ENCODE assay signal across 9 mouse cellular contexts in the genomic region with DNA sequence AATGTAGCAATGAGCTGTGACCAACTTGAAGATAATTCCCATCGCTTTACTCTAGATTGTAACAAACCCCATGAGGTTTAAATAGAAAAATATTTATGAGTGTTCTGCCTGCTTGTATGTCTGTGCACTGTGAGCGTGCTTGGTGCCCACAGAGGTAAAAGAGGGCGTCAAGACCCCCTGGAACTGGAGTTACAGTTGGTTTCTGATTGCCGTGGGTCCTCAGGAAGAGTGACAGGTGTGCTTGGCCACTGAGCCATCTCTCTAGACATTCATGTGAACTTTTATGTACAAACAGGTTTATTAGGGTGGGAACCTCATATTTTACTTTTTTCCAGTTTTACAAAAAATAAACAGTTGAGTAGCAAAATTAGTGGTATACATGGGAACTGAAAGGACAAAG. TPM values are rescaled to one million over a fixed set of nuclear protein-coding genes. Genes with fewer than 3 reads are reported as not detected.
DNase-seq lines count a peak whose midpoint lies in the region; ATAC-seq and TF ChIP-seq lines count a peak whose summit lies in the region.
"Had no signal": no experiment of that assay in that cellular context is flagged by ENCODE, and none has a peak within 500 bp of the region (broad histone marks: within the 10 kb centered on the region; RNA-seq: fewer than 3 reads in every experiment).

A gene (minus strand): TSS at position 101 of the 400 bp plus-strand sequence.

- 82% methylated on average over 4 of the region's 4 CpGs for WGBS in spleen, adult 2 months
- 72% methylated on average over 4 of the region's 4 CpGs for WGBS in limb, embryonic 13.5 days

- peaks cover 52% of the 10 kb centered on the region for H3K27me3 ChIP-seq in erythroblast, embryonic 14.5 days (ENCODE audit: control insufficient read depth)
- no peaks in the 10 kb centered on the region for H3K27me3 ChIP-seq in spleen, adult 2 months (ENCODE audit: control insufficient read depth, insufficient read depth, low read length)
- H3K27me3 ChIP-seq in limb, embryonic 13.5 days = peaks cover 30% of the 10 kb centered on the region

- peak within 1 kb of the TSS; percentile 64; the same call in 1 of the 2 replicates for H3K27ac ChIP-seq in spleen, adult 2 months (ENCODE audit: insufficient read depth, low read length)
- no peak within 1 kb of the TSS for H3K27ac ChIP-seq in limb, embryonic 13.5 days

- H3K9ac ChIP-seq in limb, embryonic 13.5 days = peak within 1 kb of the TSS; percentile 66

- H3K9me3 ChIP-seq in erythroblast, embryonic 14.5 days (ENCODE audit: control insufficient read depth, low read length) = no peaks in the 10 kb centered on the region
- H3K9me3 ChIP-seq in limb, embryonic 13.5 days = no peaks in the 10 kb centered on the region

- H3K4me3 ChIP-seq in erythroblast, embryonic 14.5 days (replicated peaks) = peak within 1 kb of the TSS; percentile 76
- H3K4me3 ChIP-seq in spleen, adult 2 months (ENCODE audit: extremely low read depth, insufficient read depth, insufficient read length) = peak within 1 kb of the TSS; percentile 84
- peak within 1 kb of the TSS; percentile 76 for H3K4me3 ChIP-seq in limb, embryonic 13.5 days

- DNase-seq in spleen, adult 2 months (ENCODE audit: low read depth in 1 of 2, low spot score in 2 of 2) = no peak
- DNase-seq in spleen, adult 18-20 months = no peak
- no peak for DNase-seq in urinary bladder, adult 18-20 months (ENCODE audit: low spot score in 2 of 2)
- DNase-seq in lung, postnatal 25 days (ENCODE audit: low spot score) = no peak
- DNase-seq in spleen, postnatal 36 days (ENCODE audit: low spot score in 2 of 2) = no peak

- no peaks in the 10 kb centered on the region for H3K36me3 ChIP-seq in erythroblast, embryonic 14.5 days (ENCODE audit: control insufficient read depth)
- no peaks in the 10 kb centered on the region for H3K36me3 ChIP-seq in spleen, adult 2 months (ENCODE audit: control insufficient read depth, insufficient read depth, low read length)
- H3K36me3 ChIP-seq in limb, embryonic 13.5 days = no peaks in the 10 kb centered on the region

- H3K4me1 ChIP-seq in erythroblast, embryonic 14.5 days (ENCODE audit: control insufficient read depth) = peaks cover 14% of the 10 kb centered on the region
- no peaks in the 10 kb centered on the region for H3K4me1 ChIP-seq in spleen, adult 2 months (ENCODE audit: control insufficient read depth, insufficient read depth, insufficient read length)
- H3K4me1 ChIP-seq in limb, embryonic 13.5 days = peaks cover 3% of the 10 kb centered on the region; the same call in 1 of the 2 replicates

- peak within 1 kb of the TSS; percentile 95 for H3K4me2 ChIP-seq in limb, embryonic 13.5 days (replicated peaks)

- ATAC-seq in erythroblast, adult 5-6 weeks (replicated peaks; ENCODE audit: low FRiP score, poor library complexity, severe bottlenecking) = no peak
- no peak for ATAC-seq in limb, embryonic 13.5 days (ENCODE audit: low FRiP score, low read depth)

- no peak for TF ChIP-seq CTCF in spleen, adult 2 months (IDR thresholded peaks at IDR 0.05; ENCODE audit: extremely low read depth, insufficient read depth, insufficient read length, insufficient replicate concordance)

- no peak for TF ChIP-seq POLR2A in spleen, adult 2 months (IDR thresholded peaks at IDR 0.05; ENCODE audit: low read depth, low read length)

RNA-seq across cellular contexts. Expression of the gene that starts here (rescaled TPM):
- polyA plus RNA-seq in erythroblast, embryonic 14.5 days (2012) = 0.02 TPM in 1 of 2 replicates, not detected in the other
- 0.21 TPM in 1 of 2 replicates, not detected in the other for total RNA-seq in erythroblast, adult 5-6 weeks (2015; ENCODE audit: low replicate concordance)
- 0.14 and 0.68 TPM in 2 replicates for total RNA-seq in erythroblast, adult 5-6 weeks (2017; ENCODE audit: low replicate concordance)
- polyA plus RNA-seq in spleen, adult 2 months (2012; rRNA removed) = 0.09 and 0.22 TPM in 2 replicates
- 0.57 and 0.84 TPM in 2 replicates for polyA plus RNA-seq in limb, embryonic 13.5 days (2015; fragmentation: Nextera tagmentation; extraction: Ambion mirVana)
- total RNA-seq: hematopoietic stem cell, adult 5-6 weeks had no signal
